Mouse (Mus musculus) ovary, postnatal 36 days (tissue): ENCODE data around the gene Bmp6.

Experiments
- DNase-seq: peaks from one replicate; pipeline ENCODE4 v3.0.0; 2022; ENCODE audit warnings: low spot score, mixed read lengths

Gene Bmp6

DNA sequence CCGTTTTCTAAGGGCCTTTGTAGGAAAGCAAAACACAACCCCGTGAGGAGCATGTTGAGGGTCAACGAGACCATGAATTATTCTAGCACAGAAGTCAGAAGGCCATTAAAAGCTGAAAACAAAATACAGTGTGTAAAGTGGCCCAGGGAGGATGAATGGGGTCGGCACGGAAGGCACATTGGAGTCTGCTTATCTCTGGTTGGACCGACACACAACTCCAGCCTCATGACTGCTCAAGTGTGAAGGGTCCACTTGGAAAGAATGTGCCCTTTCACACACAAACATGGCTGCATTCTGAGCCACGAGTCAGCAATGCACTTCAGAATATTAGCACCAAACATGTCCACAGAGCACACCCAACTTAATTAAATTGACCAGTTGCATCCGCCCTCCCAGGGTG, 84.8 kb downstream of the Bmp6 start:
- DNase-seq = no peak

DNA sequence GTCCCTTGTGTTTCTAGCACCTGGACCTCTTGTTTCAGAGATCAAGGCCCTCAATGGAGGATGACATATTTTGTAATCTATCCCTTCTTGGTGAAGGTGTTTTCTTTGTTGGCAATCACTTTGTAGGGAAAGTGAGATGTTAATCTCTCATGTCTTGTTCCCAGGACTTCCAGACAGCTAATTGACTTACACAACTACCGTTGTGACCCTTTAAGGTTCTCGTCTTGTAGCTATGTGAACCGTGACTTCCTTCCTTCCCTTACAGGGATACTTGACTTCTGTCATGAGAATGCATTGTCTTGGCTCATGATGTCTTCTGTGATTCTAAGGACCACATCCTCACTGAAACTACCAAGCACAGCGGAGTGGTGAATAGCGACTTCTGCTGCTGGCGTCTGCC, 85.2 kb downstream of the Bmp6 start:
- no peak for DNase-seq

DNA sequence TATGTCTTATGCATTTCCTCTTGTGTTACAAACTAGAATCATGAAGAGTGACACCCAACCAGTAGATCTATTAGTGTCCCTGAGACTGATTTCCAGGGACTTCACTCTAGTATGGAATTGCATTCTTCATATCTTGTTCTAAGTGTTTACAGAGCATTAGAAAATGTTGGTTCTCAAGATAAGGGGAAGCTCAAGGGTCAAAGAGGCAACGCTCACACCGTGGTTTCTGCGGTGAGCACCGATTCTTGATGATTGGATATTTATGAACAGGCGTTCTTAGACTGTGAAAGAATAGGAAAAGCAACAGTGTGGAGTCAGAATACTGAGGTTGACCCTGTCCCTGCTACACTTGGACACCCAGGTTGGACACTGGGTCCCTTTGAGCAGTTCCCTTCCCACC, 89.9 kb downstream of the Bmp6 start:
- no peak for DNase-seq

DNA sequence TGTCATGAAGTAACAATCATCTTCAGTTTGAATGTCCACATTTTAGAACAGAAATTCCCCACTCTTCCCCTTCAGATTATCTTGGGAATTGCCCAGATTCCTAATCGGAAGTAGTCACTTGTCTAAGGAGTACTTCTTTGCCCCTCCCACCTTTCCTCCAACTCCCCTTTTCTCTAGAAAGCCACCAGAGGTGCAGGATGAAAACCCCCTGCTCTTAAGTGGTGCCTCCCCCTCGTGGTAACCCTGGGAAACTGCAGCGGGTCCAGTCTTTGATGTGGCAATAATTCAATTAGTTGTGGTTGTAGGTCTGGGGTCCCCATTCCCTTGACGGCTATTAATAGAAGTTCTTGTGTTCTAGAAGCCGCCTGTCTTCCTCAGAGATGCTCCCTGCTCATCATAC, 93.0 kb downstream of the Bmp6 start:
- peak; percentile 27 for DNase-seq

DNA sequence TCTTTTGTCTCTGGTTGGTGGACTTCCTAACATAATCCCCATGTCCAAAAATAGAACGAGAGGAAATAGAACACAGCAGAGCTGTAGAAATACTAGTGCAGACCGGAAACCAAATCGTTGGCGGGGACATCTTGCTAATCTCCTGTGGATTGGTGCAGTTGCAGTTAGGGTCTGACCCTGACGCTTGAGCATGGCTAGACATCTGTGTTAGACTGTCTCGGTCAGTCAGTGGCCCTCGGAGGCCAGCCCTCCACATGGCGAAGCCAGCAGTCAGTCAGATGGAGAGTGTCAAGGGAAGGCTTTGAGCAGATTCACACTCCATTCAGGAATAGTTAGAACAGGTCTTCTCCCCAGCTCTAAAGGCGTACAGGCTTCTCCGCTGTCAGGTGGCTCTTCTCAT, 95.3 kb downstream of the Bmp6 start:
- DNase-seq = no peak

DNA sequence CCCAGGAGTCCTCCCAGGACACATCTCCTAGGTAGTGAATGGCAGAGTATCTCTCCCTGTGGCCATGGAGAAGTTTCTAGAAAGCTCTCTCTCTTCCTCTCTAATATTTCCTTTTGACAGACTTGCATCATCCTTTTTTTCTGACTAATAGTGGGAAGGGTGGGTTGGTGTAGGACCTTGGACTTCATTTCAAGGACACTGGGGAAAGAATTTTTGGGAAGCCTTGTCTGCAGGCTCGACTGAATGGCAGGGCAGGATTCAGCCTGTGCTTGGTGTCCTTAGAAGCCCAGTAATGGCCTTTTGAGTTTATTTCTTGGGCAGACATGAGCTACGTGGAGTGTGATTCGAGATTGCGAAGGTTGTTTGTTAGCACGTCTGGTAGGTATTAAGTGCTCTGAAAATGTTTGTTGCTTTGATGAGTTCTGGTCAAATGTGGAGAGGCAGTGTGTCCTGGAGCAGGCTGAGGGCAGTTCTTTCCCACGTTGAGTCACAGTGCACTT, 103.7 kb downstream of the Bmp6 start:
- DNase-seq = no peak

DNA sequence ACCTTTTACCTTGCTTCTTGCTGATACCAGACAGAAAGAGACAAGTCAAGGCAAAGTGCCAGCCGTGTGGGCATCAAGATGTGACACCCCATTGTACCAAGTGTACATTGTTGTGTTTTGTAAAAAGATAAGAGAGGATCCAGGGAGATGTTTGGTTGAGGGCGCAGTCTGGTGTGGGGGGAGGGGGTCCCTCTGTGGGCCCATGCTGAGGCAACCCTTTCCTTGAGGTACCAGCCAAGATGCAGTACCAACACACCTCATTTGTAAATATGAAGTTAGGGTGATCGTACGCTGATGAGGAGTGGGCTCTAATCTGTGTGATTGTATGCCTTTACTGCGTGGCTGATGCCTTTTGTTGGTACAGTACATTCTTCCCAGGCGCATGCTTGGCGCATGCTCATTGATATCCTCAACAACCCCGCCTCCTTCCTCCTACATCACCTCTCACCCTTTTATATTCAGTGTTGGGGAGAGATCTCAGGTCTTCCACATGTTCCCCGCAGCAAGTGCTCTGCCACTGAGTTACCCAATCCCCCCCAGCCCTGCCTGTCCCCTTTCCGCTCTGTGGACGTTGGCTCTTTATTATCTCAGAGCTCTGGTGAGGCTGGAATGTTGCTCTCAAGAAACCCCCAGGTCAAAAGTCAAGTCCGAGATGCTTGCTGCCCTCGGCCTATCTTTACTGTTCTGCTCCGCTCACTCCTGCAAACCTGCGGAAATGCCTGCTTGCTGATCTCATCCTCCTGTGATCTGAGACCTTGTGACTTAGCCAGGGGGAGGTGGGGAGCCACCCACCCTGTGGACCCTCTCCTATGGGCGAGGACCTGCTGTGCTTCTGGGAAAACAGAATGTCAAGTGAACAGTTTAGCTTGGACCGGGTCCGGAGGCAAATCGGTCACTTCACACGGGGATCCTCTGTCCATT, 105.4 kb downstream of the Bmp6 start:
- DNase-seq = no peak

DNA sequence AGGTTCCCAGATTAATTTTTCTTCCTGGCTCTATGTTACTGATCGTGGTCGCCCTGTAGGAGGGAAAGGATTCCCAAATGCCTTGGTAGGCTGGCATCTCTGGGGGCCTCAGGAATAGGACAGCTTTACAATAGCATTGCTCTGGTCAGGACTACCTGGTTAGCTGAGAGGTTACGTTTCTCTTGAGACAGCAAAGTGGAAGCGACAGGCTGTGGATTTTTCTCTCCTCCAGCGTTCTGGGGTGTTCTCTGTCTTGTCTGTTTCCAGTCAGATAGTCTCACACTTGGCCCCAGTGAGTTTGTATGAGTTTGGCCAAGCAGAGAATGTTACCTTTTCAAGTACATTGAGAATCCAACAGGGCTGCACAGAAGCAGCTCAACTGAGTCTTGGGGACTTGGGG, 106.5 kb downstream of the Bmp6 start:
- DNase-seq = no peak

DNA sequence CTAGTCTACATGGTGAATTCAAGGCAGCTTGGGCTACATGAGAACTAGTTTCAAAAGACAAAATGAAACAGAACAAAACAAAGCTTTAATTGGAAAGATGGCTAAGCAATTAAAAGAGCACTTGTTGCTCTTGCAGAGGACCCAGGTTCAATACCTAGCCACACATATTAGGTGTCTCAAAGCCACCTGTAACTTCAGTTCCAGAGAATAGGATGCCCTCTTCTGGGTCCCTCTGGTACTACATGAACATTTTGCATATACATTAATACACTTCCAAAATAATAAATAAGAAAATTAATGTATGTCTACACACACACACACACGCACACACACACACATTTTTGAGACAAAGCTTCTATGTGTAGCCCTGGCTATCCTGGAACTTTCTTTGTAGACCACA, 118.5 kb downstream of the Bmp6 start:
- DNase-seq = no peak

DNA sequence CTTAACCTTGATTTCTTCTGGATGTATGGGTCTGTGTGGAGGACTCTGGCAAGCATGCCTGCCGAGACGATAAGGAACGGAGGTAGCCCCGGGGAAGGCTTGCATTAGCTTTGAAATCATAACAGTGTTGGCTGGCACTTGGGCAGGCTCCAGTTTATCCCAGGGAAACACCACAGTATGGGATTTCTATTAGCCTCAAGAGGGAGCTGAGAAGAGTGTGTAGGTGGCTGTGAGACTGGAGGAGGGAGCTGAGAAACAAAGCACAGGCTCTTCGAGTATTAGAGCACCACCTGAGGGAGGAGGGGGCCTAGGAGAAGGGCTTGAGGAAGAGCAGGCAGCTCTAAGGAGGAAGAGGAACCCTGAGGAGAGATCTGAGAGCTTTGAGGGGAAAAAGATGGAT, 126.0 kb downstream of the Bmp6 start:
- no peak for DNase-seq

DNA sequence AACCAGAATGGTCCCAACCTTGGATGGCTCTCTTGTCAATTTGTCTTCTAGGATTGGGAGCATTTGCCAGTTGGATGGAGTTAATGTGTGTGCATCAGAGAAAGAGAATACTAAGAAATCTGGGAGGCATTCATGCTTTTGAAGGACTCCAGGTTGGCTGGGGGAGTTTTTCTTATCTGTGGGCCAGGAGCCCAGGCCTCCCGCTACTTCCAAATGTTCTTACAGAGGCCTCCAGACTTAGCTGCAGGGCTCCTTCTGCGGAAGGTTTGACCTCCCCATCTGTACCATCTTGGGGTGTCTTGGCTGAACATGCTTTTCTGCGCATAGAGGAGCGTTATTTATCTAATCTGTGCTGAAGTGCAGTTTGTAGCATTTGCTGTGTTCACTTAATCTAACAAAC, 127.7 kb downstream of the Bmp6 start:
- no peak for DNase-seq

DNA sequence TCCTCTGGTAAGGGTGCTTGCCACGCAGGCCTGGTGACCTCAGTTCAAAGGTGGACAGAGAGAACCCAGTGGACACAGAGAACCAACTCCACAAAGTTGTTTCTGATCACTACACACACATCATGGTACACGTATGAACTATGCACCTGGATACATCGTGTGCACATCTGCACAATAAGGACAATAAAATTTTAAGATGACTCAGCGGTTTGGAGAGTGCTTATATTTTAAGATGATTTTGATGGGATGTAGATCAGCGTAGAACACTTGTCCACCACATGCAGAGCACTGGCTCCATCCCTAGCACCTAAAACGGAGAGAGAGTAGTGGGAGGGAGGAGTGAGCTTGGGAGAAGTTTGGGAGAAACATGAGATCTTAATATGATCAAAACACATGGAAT, 128.6 kb downstream of the Bmp6 start:
- no peak for DNase-seq

DNA sequence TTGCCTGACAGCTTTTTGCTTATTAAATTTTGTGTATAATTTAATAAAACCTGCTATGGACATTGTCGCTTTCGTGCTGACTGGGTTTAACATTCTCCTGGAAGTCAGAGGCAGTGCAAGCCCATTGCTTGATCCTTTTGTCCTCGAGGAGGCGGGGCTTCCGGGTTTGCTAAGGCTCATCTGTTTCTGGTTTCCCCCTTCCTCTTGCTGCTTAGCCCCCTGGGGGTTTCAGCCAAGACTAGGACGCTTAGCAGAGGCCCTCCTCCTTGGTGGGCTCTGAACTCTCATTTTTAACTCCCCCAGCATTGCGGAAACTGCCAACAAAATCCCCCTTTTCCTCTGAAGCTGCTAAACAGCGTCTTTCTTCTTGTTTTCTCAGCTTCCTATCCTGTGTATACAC, 132.0 kb downstream of the Bmp6 start:
- DNase-seq = no peak

DNA sequence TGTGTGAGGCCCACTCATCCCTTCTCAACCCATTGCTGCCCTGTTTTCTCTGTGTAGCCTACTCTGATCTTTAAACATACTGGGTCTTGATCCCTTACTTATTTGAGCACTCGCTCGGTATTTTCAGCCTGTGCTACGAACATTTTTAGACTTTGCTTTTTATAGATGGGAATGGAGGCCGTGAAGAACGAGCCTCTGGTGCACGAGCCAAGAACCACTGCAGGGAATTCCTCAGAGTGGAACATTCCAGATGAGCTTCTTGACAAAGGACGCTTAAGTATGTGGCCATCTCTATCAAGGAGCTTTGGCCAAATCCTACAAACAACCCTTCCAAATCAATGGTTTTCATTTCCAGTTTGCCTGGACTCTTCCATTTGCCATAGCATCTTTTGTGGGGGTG, 136.1 kb downstream of the Bmp6 start:
- DNase-seq = no peak

DNA sequence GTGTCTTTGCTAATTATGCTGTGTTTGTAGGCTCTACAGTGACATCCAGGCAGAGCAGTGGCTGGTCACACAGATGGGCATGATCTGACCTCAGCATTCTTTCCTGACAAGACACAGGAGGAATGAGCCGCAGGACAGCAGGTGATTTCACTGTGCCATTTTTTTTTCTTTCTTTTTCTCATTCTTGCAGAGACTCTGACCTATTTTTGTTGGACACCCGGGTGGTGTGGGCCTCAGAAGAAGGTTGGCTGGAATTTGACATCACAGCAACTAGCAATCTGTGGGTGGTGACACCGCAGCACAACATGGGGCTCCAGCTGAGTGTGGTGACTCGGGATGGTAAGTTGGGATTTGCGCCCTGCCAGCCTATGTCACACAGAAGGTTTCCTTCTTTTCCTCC, 139.8 kb downstream of the Bmp6 start:
- no peak for DNase-seq

DNA sequence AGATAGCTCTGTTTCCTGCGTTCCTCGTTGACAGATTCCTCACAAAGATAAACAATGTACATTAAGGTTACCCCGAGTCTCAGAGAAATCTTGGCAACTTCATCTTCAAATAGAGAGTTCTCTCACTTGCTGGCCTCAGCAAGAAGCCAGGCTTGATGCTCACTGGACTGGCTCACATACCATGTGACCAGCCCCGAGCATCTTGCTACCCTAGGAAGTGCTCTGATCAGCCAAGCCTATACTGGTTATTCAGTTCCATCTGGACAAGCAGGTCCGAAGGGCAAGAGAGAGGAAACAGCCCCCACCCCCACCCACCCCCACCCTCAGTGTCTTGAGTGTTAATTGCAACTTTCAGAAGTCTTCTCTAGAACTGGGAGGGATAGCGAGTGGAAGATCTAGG, 141.9 kb downstream of the Bmp6 start:
- DNase-seq = no peak

DNA sequence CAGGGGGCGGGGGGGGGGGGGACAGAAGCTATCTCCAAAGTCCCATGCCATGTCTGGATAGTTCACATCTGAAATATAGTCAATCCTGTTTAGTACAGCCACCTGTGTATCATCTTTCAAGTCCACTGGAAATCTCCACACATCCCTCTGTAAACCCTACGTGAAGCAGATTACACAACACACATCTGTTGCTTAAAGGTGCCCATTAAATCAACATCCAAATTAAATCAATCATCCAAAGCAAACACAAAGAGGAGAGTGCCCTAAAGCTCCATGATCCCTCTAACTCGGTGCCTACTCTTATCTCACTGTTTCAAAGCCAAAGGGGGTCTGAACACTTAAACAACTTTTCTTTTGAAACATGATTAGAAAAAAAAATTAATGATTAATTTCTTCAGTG, 151.8 kb downstream of the Bmp6 start:
- DNase-seq = no peak

DNA sequence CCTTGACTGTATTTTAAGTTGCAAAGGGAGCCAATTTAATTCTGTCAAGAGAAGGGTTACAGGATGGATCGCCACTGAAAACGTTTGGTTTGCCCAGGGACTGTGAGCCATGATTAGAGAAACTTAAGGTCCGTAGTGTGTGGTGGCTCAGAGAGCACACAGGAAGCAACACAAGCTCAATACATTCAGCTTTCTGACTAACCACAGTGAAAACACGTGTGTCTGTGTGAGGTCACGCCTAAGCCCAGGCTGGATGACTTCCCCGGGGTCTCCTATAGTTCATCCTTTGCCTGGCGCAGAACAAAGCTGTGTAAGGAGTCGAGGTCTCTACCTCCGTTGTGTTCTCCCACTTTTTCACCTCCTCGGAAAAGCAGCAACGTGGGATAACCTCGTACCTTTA, 156.4 kb downstream of the Bmp6 start:
- no peak for DNase-seq

DNA sequence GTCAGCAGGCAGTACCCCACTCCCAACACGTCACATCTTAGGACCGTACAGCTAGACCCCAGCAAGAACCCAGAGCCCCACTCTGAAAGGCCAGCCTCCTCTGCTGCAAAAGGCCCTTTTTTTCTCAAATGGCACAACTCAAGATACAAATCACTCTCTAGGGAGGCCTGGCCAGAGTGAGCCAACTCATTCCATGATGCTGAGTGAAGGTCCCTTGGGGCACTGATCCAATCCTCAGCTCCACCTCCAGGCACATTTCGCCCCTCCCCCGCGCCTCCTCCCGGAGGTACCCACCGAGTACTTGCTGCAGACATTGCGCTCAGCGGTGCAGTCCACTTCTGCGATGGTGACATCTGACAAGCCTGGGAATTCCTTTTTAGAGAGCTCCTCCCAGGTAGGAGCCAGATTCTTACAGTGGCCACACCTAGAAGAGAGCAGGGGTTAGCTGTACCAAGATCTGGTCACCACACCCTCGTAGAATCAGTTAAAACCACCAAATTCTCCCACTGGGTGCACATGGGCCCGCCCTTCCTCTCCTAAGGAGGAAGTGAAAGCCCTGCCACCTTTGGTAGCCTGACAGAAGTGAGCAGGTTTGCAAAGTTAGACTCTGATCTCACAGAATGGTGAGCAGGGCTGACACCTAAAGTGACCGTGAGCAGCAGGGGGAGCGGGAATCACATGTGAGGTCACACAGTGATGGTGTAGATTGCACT, 158.4 kb downstream of the Bmp6 start:
- peak; percentile 37 for DNase-seq

DNA sequence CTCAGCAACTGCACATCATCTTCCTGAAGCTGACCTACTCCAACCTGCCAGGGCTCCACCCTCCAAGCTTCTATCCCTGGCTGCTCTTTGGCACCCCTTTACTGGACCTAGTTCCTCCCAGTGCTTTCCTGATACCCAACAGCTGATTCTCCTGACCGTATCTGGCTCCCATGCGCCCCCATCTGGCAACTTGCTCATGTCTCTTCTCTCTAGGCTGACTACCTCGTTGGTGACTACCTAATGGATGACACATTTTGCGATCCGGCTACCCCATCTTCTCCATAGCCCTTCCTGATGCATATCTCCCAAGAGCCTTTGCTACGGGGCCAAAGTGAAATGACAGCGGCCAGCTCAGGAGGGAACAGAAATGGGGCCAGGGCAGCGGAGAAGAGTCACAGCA, 161.4 kb downstream of the Bmp6 start:
- peak; percentile 46 for DNase-seq

DNA sequence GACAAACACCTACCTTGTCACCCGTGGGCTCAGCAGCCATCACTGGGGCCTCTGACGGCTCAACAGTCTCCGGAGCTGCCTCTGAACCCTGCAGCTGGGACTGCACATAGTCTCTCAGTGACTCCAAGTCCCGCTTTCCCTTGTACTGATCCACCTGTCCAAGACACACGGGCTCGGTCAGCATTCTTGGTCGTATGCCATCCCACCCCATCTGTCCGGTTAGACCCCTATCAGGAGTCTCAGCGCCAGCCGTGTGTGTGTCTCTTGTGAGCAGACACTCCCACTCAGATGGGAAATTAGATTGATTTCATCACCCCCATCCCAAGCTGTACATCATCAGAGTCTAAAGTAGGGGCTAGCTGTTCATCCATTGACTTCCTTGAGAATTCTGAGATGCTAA, 162.0 kb downstream of the Bmp6 start:
- no peak for DNase-seq

DNA sequence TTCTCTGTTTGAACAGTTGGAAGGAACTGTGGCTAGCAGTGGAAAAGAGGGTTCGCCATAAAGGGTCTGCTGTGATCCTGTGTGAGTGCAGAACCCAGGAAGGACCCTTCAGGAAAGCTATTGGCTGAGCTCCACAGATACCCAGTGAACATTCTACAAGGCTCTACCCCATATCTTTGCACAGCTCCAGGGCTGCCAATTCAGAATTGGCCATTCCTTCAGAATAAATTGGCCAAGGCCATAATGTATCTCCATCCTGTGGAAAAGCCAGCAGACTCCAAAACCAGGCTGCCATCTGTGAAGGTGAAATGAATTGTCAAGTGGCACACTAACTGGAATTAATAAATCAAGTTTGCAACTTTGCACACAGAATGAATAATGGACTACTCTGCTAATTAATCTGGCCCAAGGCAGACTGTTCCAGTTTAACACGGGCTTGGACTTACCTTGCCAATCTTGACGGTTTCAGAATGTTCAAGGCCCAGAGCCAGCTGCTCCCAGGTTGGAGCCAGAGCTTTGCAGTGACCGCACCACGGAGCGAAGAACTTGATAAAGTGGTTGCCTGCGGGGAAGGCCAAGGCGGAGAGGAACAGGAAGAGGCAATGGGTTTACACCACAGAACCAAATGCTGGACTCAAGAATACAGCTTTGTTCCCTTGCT, 164.9 kb downstream of the Bmp6 start:
- DNase-seq = no peak

DNA sequence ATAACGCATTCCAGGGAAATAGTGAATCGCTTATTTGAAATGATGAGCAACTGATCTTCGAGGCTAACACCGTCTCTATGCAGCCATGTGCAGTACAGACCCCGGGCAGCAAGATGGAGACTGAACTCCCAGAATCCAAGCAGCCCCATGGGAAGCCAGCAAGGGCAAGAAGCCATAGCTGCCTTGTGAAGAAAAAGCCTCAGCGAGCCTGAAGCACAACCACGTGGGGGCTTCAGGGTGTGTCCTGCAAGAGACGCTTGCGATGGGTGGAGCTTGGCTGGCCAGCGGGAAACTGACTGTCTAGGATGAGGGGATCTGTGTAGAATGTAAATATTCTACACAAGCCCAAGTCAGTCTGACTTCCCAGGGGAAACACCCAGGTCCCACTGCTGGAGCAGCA, 167.1 kb downstream of the Bmp6 start:
- DNase-seq = no peak
